19 mouse cellular contexts compared by ENCODE assay signal in genomic region chr7:120671271-120671670, GRCm38 (mm10). TPM values are rescaled to one million over a fixed set of nuclear protein-coding genes. Genes with fewer than 3 reads are reported as not detected.
"Had no signal": no experiment of that assay in that cellular context is flagged by ENCODE, and none has a peak within 500 bp of the region (broad histone marks: within the 10 kb centered on the region; RNA-seq: fewer than 3 reads in every experiment).

No protein-coding gene starts in this region.

- H3K9me3 ChIP-seq: limb, embryonic 12.5 days; liver, embryonic 13.5 days; lung, embryonic 15.5 days; megakaryocyte, embryonic 14.5 days; midbrain, embryonic 15.5 days; neural tube, embryonic 13.5 days had no signal

- H3K27me3 ChIP-seq: limb, embryonic 12.5 days; liver, embryonic 13.5 days; lung, embryonic 15.5 days; midbrain, embryonic 15.5 days; neural tube, embryonic 13.5 days had no signal

- H3K9ac ChIP-seq: limb, embryonic 12.5 days; liver, embryonic 13.5 days; liver, postnatal 0 days; lung, embryonic 15.5 days; midbrain, embryonic 15.5 days; neural tube, embryonic 13.5 days had no signal

- H3K36me3 ChIP-seq: limb, embryonic 12.5 days; liver, embryonic 13.5 days; lung, embryonic 15.5 days; midbrain, embryonic 15.5 days; neural tube, embryonic 13.5 days had no signal

- H3K4me2 ChIP-seq: limb, embryonic 12.5 days; liver, embryonic 13.5 days; lung, embryonic 15.5 days; midbrain, embryonic 11.5 days; midbrain, embryonic 15.5 days; neural tube, embryonic 13.5 days had no signal

- H3K27ac ChIP-seq: kidney, postnatal 0 days; layer of hippocampus, adult 2 months; limb, embryonic 12.5 days; liver, embryonic 13.5 days; lung, embryonic 15.5 days; macrophage; midbrain, embryonic 15.5 days; neural tube, embryonic 13.5 days had no signal

- ATAC-seq: midbrain, embryonic 15.5 days had no signal

- DNase-seq: liver; liver, embryonic 13.5 days; liver, postnatal 0 days; lung, postnatal 14 days; right cerebral cortex, adult 18-20 months; right cerebral cortex, postnatal 25 days; thymus, postnatal 36 days had no signal

- H3K4me3 ChIP-seq: layer of hippocampus, adult 2 months; limb, embryonic 12.5 days; liver, embryonic 13.5 days; lung, embryonic 15.5 days; megakaryocyte, embryonic 14.5 days; midbrain, embryonic 15.5 days; neural tube, embryonic 13.5 days had no signal

RNA-seq across cellular contexts. Expression of gene Pdzd9, which starts 1.1 kb away (rescaled TPM):
- total RNA-seq: layer of hippocampus, adult 2 months; left cerebral cortex, postnatal 36 days; monocyte, adult 5-6 weeks had no signal
- polyA plus RNA-seq: small intestine, adult 2 months had no signal
